Mouse (Mus musculus) hindbrain, embryonic 13.5 days (tissue): ENCODE measurements around the gene H2-Q6. TPM values are rescaled to one million over a fixed set of nuclear protein-coding genes. Genes with fewer than 3 reads are reported as not detected.

Experiments
- polyA plus RNA-seq: library from polyadenylated mRNA; unstranded; fragments of >200 nt; fragmentation: Nextera tagmentation; extraction: Ambion mirVana; gene quantifications from 2 replicates; pipeline ENCODE4 v1.2.1, GENCODE M21; 2015

H2-Q6 gene
- polyA plus RNA-seq, 1 experiment from 2014 or later = 0.34 TPM

Other genes starting within 250 kb of the H2-Q6 start
- gene Aif1, start 248.8 kb upstream of the H2-Q6 start, polyA plus RNA-seq = 8.7 and 11.6 TPM in 2 replicates
- gene Lst1, start 236.4 kb upstream of the H2-Q6 start, polyA plus RNA-seq = 6.8 and 8.9 TPM in 2 replicates
- 0.44 and 0.52 TPM in 2 replicates for gene Ltb, start 230.4 kb upstream of the H2-Q6 start, polyA plus RNA-seq
- gene Tnf, start 222.8 kb upstream of the H2-Q6 start, polyA plus RNA-seq = not detected in 2 replicates
- gene Lta, start 219.5 kb upstream of the H2-Q6 start, polyA plus RNA-seq = 0.23 and 0.27 TPM in 2 replicates
- gene Gm16181, start 204.0 kb upstream of the H2-Q6 start, polyA plus RNA-seq = 0.57 and 0.83 TPM in 2 replicates
- gene Atp6v1g2, start 191.2 kb upstream of the H2-Q6 start, polyA plus RNA-seq = 52.4 and 54.2 TPM in 2 replicates
- 8.4 and 10.8 TPM in 2 replicates for gene Nfkbil1, start 189.1 kb upstream of the H2-Q6 start, polyA plus RNA-seq
- gene Ddx39b, start 183.1 kb upstream of the H2-Q6 start, polyA plus RNA-seq = 391 and 410 TPM in 2 replicates
- 73.4 and 73.6 TPM in 2 replicates for gene H2-D1, start 162.1 kb upstream of the H2-Q6 start, polyA plus RNA-seq
- gene H2-Q1, start 104.4 kb upstream of the H2-Q6 start, polyA plus RNA-seq = 0.14 and 0.30 TPM in 2 replicates
- gene H2-Q2, start 82.6 kb upstream of the H2-Q6 start, polyA plus RNA-seq = 0.68 and 1.0 TPM in 2 replicates
- 1.0 and 1.2 TPM in 2 replicates for gene H2-Q4, start 45.2 kb upstream of the H2-Q6 start, polyA plus RNA-seq
- gene H2-Q7, start 14.3 kb downstream of the H2-Q6 start, polyA plus RNA-seq = 2.4 TPM in 2 replicates
- 0.10 and 0.23 TPM in 2 replicates for gene H2-Q10, start 45.2 kb downstream of the H2-Q6 start, polyA plus RNA-seq
- gene Pou5f1, start 81.2 kb downstream of the H2-Q6 start, polyA plus RNA-seq = not detected in 2 replicates
- 14.9 and 15.4 TPM in 2 replicates for gene Tcf19, start 92.0 kb downstream of the H2-Q6 start, polyA plus RNA-seq
- gene Cchcr1, start 92.2 kb downstream of the H2-Q6 start, polyA plus RNA-seq = 6.3 and 7.6 TPM in 2 replicates
- gene Psors1c2, start 108.4 kb downstream of the H2-Q6 start, polyA plus RNA-seq = 0.68 and 1.4 TPM in 2 replicates
- gene Cdsn, start 127.3 kb downstream of the H2-Q6 start, polyA plus RNA-seq = 0.12 and 0.14 TPM in 2 replicates
- gene 2300002M23Rik, start 142.6 kb downstream of the H2-Q6 start, polyA plus RNA-seq = not detected in 2 replicates
- not detected in 2 replicates for gene Sfta2, start 176.7 kb downstream of the H2-Q6 start, polyA plus RNA-seq
- gene Gm9573, start 201.8 kb downstream of the H2-Q6 start, polyA plus RNA-seq = not detected in 2 replicates
- gene Mucl3, start 218.8 kb downstream of the H2-Q6 start, polyA plus RNA-seq = 0.14 TPM in 1 of 2 replicates, not detected in the other
- 11.8 and 14.0 TPM in 2 replicates for gene Vars2, start 242.7 kb downstream of the H2-Q6 start, polyA plus RNA-seq
- gene Gtf2h4, start 248.9 kb downstream of the H2-Q6 start, polyA plus RNA-seq = 27.6 and 29.2 TPM in 2 replicates